Mouse (Mus musculus): ENCODE measurements at regions not wholly inside any gene's neighbourhood (a gene's known extent, or its start where the extent isn't known, plus 50 kb on each side); places are given as distances from the start of the nearest gene placed in this dataset.

DNA sequence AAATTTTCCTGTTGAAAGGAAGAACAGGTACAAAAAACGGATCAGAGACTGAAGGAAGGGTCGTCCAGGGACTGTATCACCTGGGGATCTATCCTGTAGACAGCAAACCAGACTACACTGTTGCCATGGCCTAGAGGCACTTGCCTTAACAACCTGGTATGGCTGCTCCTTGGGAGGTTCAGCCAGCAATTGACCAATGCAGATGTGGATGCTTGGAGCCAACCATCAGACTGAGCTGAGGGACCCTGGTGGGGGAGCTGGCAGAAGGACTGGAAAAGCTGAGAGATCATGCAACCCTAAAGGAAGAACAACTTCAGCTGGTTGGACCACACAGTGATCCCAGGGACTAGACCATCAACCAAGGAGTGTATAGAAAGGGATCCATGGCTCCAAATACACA lies 456.3 kb upstream of the Tecrl start:
- WGBS = 68% methylated on average over 2 of the region's 2 CpGs
- Histone ChIP-seq H3K27ac (no peak overlapping the region), H3K9me3 (replicated peaks; ENCODE audit: low read length) (no peaks in the 10 kb centered on the region), H3K9ac (ENCODE audit: low read depth, low read length) (no peak overlapping the region), H3K36me3 (ENCODE audit: insufficient read depth, low read length) (no peaks in the 10 kb centered on the region), H3K4me2 (ENCODE audit: low read length) (no peak overlapping the region), H3K27me3 (ENCODE audit: insufficient read depth, low read length) (no peaks in the 10 kb centered on the region), H3K4me3 (replicated peaks; ENCODE audit: low read depth, low read length) (no peak overlapping the region), H3K4me1 (replicated peaks; ENCODE audit: insufficient read depth, low read length) (no peaks in the 10 kb centered on the region)
- TF ChIP-seq CTCF (IDR thresholded peaks at IDR 0.05; ENCODE audit: low read depth) = no peak
- no peak for DNase-seq (ENCODE audit: low spot score)
- ATAC-seq (replicated peaks; ENCODE audit: low FRiP score, low read depth) = no peak

DNA sequence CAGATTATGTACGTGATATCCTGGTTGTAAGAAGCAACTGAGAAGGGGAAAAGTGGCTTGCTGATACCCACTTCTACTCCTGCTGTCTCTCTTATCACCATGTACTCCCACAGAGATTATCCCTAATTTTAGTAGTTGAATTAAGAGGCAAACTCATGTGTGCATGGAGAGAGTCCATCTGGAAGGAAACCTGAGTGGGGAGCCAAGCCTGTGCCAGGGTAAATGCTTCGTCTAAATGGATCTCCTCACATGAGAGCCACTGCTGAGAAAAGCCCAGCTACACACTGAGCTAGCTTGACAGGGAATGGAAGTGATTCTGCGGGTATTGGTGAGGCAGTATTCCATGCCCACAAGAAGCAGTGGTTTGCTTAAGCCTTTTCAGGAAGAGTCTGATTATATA lies 445.0 kb upstream of the Tecrl start:
- Histone ChIP-seq H3K27me3 (ENCODE audit: insufficient read depth, low read length) (no peaks in the 10 kb centered on the region), H3K4me3 (replicated peaks; ENCODE audit: low read depth, low read length) (no peak overlapping the region), H3K27ac (no peak overlapping the region), H3K4me1 (replicated peaks; ENCODE audit: insufficient read depth, low read length) (no peaks in the 10 kb centered on the region), H3K4me2 (ENCODE audit: low read length) (no peak overlapping the region), H3K36me3 (ENCODE audit: insufficient read depth, low read length) (no peaks in the 10 kb centered on the region), H3K9ac (ENCODE audit: low read depth, low read length) (no peak overlapping the region), H3K9me3 (replicated peaks; ENCODE audit: low read length) (no peaks in the 10 kb centered on the region)
- WGBS = 68% methylated on average over 3 of the region's 3 CpGs
- no peak for ATAC-seq (replicated peaks; ENCODE audit: low FRiP score, low read depth)
- no peak for TF ChIP-seq CTCF (IDR thresholded peaks at IDR 0.05; ENCODE audit: low read depth)
- DNase-seq (ENCODE audit: low spot score) = no peak

DNA sequence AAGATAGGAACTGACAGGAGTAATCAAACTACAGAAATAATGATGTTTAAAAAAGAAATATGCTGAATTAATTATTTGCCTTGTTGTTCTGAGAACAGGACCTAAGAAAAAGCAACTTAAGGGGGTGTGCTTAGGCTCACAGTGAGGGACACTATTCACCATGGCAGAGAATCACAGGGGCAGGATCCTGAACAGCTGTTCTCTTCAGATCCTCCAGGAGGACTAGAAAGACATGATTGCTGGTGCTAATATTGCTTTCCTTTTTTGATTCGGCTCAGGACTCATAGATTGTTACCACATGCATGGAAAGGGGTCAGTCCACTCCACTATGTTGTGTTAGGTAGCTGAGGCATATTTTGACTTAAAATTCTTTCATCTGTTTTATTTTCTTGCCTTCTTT lies 425.4 kb upstream of the Tecrl start:
- Histone ChIP-seq H3K4me2 (ENCODE audit: low read length) (no peak overlapping the region), H3K27ac (no peak overlapping the region), H3K9ac (ENCODE audit: low read depth, low read length) (no peak overlapping the region), H3K4me3 (replicated peaks; ENCODE audit: low read depth, low read length) (no peak overlapping the region), H3K9me3 (replicated peaks; ENCODE audit: low read length) (no peaks in the 10 kb centered on the region), H3K36me3 (ENCODE audit: insufficient read depth, low read length) (no peaks in the 10 kb centered on the region), H3K4me1 (replicated peaks; ENCODE audit: insufficient read depth, low read length) (no peaks in the 10 kb centered on the region), H3K27me3 (ENCODE audit: insufficient read depth, low read length) (no peaks in the 10 kb centered on the region)
- no peak for DNase-seq (ENCODE audit: low spot score)
- 54% methylated on average over 1 of the region's 1 CpGs for WGBS
- TF ChIP-seq CTCF (IDR thresholded peaks at IDR 0.05; ENCODE audit: low read depth) = no peak
- no peak for ATAC-seq (replicated peaks; ENCODE audit: low FRiP score, low read depth)

DNA sequence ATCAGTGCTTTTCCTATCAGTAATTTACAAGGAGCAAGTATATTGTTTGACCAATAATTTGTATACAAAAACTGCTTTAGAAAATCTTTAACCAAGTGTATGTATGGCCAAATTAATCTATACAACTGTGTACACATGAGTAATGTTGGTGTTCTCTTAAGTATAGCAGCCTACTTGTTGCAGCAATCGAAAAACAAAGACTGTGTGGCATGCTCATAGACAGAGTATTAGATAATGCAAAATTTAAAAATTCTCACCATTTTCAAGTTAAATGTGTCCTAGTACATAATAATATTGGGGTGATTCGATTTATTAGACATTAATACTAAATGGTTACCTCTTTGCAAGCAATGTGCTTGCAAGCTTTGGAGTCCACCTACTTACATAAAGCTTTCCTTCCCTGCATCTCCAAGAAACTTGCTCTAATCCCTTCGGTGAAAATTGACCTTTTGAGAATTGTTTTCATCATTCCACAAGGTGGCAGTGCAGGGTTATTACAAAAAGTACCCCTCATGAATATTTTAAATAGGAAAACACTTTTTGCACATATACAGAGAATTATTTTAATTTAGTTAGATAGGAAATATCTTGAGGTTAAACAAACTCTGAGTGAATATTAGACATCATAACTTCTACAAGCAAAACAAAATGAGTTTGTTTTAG lies 423.4 kb upstream of the Tecrl start:
- H3K4me3 ChIP-seq (replicated peaks; ENCODE audit: low read depth, low read length) = no peak overlapping the region
- no peaks in the 10 kb centered on the region for H3K4me1 ChIP-seq (replicated peaks; ENCODE audit: insufficient read depth, low read length)
- no peak for ATAC-seq (replicated peaks; ENCODE audit: low FRiP score, low read depth)
- no peaks in the 10 kb centered on the region for H3K36me3 ChIP-seq (ENCODE audit: insufficient read depth, low read length)
- H3K27ac ChIP-seq = no peak overlapping the region
- WGBS = 31% methylated on average over 3 of the region's 3 CpGs
- peak; percentile 52 for DNase-seq (ENCODE audit: low spot score)
- peak; percentile 68 for TF ChIP-seq CTCF (IDR thresholded peaks at IDR 0.05; ENCODE audit: low read depth)
- H3K9ac ChIP-seq (ENCODE audit: low read depth, low read length) = no peak overlapping the region
- no peak overlapping the region for H3K4me2 ChIP-seq (ENCODE audit: low read length)
- H3K27me3 ChIP-seq (ENCODE audit: insufficient read depth, low read length) = no peaks in the 10 kb centered on the region
- H3K9me3 ChIP-seq (replicated peaks; ENCODE audit: low read length) = no peaks in the 10 kb centered on the region

DNA sequence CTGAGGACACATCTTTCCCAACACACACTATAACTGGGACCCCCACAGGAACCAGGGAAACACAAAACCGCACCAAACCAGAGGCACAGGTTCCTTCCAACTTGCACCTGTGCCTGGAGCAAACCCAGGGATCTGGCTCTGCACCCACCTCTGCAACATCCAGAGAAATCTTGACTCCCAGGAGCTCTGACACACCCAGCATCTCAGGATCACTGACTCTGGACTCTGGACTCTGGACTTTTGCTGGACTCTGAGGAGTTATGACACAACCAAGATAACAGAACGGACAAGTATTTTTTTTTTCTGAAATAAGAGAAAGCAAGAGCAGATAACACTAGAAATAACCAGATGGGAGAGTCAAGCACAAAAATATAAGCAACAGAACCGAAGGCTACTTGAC lies 386.9 kb upstream of the Tecrl start:
- Histone ChIP-seq H3K4me3 (replicated peaks; ENCODE audit: low read depth, low read length) (no peak overlapping the region), H3K4me2 (ENCODE audit: low read length) (no peak overlapping the region), H3K36me3 (ENCODE audit: insufficient read depth, low read length) (no peaks in the 10 kb centered on the region), H3K9me3 (replicated peaks; ENCODE audit: low read length) (no peaks in the 10 kb centered on the region), H3K27ac (no peak overlapping the region), H3K27me3 (ENCODE audit: insufficient read depth, low read length) (no peaks in the 10 kb centered on the region), H3K9ac (ENCODE audit: low read depth, low read length) (no peak overlapping the region), H3K4me1 (replicated peaks; ENCODE audit: insufficient read depth, low read length) (no peaks in the 10 kb centered on the region)
- ATAC-seq (replicated peaks; ENCODE audit: low FRiP score, low read depth) (no peak), DNase-seq (ENCODE audit: low spot score) (no peak)
- WGBS = 79% methylated on average over 3 of the region's 3 CpGs
- no peak for TF ChIP-seq CTCF (IDR thresholded peaks at IDR 0.05; ENCODE audit: low read depth)

DNA sequence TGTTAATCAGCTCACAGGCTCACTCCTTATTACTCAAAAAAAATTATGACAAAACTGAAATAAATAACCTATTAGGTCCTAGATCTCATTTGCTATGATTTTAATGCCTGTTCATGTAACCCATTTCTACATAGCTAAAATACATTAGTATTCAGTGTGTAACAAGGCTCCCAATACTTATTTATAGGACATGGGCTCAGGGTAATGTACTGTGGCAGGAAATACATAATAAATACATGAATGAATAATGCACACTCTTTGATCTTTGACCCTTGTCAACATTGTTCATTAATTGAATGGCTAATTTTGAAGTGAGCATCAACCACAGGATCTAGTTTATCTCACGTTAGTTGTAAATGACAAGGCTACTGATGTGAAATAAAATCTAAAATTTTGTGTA lies 340.4 kb upstream of the Tecrl start:
- 58% methylated on average over 1 of the region's 1 CpGs for WGBS
- Histone ChIP-seq H3K4me1 (replicated peaks; ENCODE audit: insufficient read depth, low read length) (no peaks in the 10 kb centered on the region), H3K9me3 (replicated peaks; ENCODE audit: low read length) (no peaks in the 10 kb centered on the region), H3K4me2 (ENCODE audit: low read length) (no peak overlapping the region), H3K4me3 (replicated peaks; ENCODE audit: low read depth, low read length) (no peak overlapping the region), H3K9ac (ENCODE audit: low read depth, low read length) (no peak overlapping the region), H3K36me3 (ENCODE audit: insufficient read depth, low read length) (no peaks in the 10 kb centered on the region), H3K27me3 (ENCODE audit: insufficient read depth, low read length) (no peaks in the 10 kb centered on the region), H3K27ac (no peak overlapping the region)
- ATAC-seq (replicated peaks; ENCODE audit: low FRiP score, low read depth) = no peak
- no peak for DNase-seq (ENCODE audit: low spot score)
- TF ChIP-seq CTCF (IDR thresholded peaks at IDR 0.05; ENCODE audit: low read depth) = no peak

DNA sequence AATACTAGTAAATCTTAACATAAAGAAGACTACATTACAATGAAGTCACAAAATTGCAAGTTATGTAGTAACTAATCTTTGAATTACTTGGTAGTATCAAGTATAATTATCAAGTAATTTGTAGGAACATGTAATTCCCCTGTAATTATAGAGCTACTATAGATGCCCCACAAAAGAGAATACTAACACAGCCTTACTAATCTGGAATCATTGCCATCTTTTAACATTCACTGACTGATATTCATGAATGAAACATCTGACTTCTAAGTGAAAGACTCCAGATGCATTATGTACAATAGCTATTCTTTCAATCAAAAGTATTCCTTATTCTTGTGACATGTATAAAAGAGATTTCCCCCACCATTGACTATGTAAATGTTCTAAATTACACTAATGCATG lies 337.3 kb upstream of the Tecrl start:
- no peak overlapping the region for H3K4me3 ChIP-seq (replicated peaks; ENCODE audit: low read depth, low read length)
- no peak for ATAC-seq (replicated peaks; ENCODE audit: low FRiP score, low read depth)
- no peak for TF ChIP-seq CTCF (IDR thresholded peaks at IDR 0.05; ENCODE audit: low read depth)
- H3K27ac ChIP-seq = no peak overlapping the region
- DNase-seq (ENCODE audit: low spot score) = no peak
- no peak overlapping the region for H3K4me2 ChIP-seq (ENCODE audit: low read length)
- H3K27me3 ChIP-seq (ENCODE audit: insufficient read depth, low read length) = no peaks in the 10 kb centered on the region
- H3K4me1 ChIP-seq (replicated peaks; ENCODE audit: insufficient read depth, low read length) = no peaks in the 10 kb centered on the region
- H3K36me3 ChIP-seq (ENCODE audit: insufficient read depth, low read length) = no peaks in the 10 kb centered on the region
- H3K9me3 ChIP-seq (replicated peaks; ENCODE audit: low read length) = no peaks in the 10 kb centered on the region
- H3K9ac ChIP-seq (ENCODE audit: low read depth, low read length) = no peak overlapping the region
